Mouse (Mus musculus) cerebellum, adult 9-10 months (tissue): ENCODE results near the gene Bche.

Source experiments
- DNase-seq: peaks from one replicate; pipeline ENCODE4 v3.0.0; 2022

Bche gene

GRCm38 (mm10) chr3:73708410-73708714 is at the start of gene Bche:
Bche (minus strand) TSS chr3:73708415.
- DNase-seq: no peak

GRCm38 (mm10) chr3:73741998-73742397 is 33.8 kb upstream of the Bche start:
- DNase-seq: no peak

GRCm38 (mm10) chr3:73731677-73732076 is 23.5 kb upstream of the Bche start:
- DNase-seq: peak; percentile 8

- no peak for DNase-seq
These were observed 21.3 kb upstream of the Bche start for GRCm38 (mm10) chr3:73729511-73729910.

- DNase-seq: no peak
These were observed 17.5 kb upstream of the Bche start for GRCm38 (mm10) chr3:73725711-73726110.

GRCm38 (mm10) chr3:73724869-73725268 is 16.7 kb upstream of the Bche start:
- DNase-seq: no peak

GRCm38 (mm10) chr3:73717610-73718284 is 9.5 kb upstream of the Bche start:
- DNase-seq: no peak

GRCm38 (mm10) chr3:73709871-73710270 is 1.7 kb upstream of the Bche start:
- no peak for DNase-seq

- peak; percentile 4 for DNase-seq
These were observed 480 bp downstream of the Bche start for GRCm38 (mm10) chr3:73707461-73708409.

- no peak for DNase-seq
These were observed 1.7 kb downstream of the Bche start for GRCm38 (mm10) chr3:73706544-73706943.

- no peak for DNase-seq
These were observed 9.3 kb downstream of the Bche start for GRCm38 (mm10) chr3:73698889-73699288.

- DNase-seq: no peak
These were observed 34.9 kb downstream of the Bche start for GRCm38 (mm10) chr3:73673333-73673732.

GRCm38 (mm10) chr3:73668172-73668571 is 40.0 kb downstream of the Bche start:
- no peak for DNase-seq

- no peak for DNase-seq
These were observed 40.7 kb downstream of the Bche start for GRCm38 (mm10) chr3:73667245-73668131.

- no peak for DNase-seq
These were observed 57.9 kb downstream of the Bche start for GRCm38 (mm10) chr3:73650281-73650680.

GRCm38 (mm10) chr3:73647064-73647463 is 61.2 kb downstream of the Bche start:
- no peak for DNase-seq

- DNase-seq: no peak
These were observed 96.8 kb downstream of the Bche start for GRCm38 (mm10) chr3:73611421-73611820.

GRCm38 (mm10) chr3:73591757-73592533 is 116.3 kb downstream of the Bche start:
- DNase-seq: no peak
